Mouse (Mus musculus) ES-E14 (cell line): ENCODE data around the gene Tfpt.

Source experiments
- ZC3H11A ChIP-seq: IDR thresholded peaks from 2 replicates; pipeline ENCODE4 v1.6.1; 2012; ENCODE audit warnings: low read depth, mild to moderate bottlenecking, inconsistent platforms, low read length, borderline replicate concordance
- ZNF384 ChIP-seq: IDR thresholded peaks from 2 replicates; pipeline ENCODE4 v1.6.1; 2012; ENCODE audit warnings: low read depth, low read length, inconsistent platforms

DNA sequence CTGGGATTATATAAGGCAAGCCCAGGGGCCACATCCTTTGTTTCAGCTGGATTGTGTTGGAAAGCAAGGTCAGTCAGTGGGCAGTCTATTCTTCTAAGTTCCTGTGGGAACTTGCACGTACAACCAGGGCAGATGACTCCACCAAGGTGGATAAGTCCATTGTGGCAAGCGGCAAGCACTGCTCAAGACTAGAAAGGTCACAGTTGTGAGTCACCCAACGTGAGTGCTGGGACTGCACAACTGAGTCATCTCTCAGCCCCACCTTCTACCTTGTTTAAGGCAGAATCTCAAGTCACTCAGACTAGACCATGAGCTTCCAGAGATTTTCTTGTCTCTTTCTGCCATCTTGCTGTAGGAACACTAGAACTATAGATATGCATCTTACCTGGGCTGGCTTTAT, 39.2 kb downstream of the Tfpt start:
- TF ChIP-seq ZC3H11A (no peak), ZNF384 (no peak)
